Mouse (Mus musculus) cortical plate, adult 2 months (tissue): ENCODE measurements at regions not wholly inside any gene's neighbourhood (a gene's known extent, or its start where the extent isn't known, plus 50 kb on each side); places are given as distances from the start of the nearest gene placed in this dataset.
"Not testable (repeated sequence)": the region's sequence is repeated elsewhere in the genome, so short reads cannot be mapped to it uniquely, and the experiment has no call there.

ENCODE experiments used
- H3K27ac ChIP-seq: fragments of 200-500 bp; 2 replicates; pipeline ENCODE4 v1.5.1; 2012; ENCODE audit warnings: low read length, control low read depth, inconsistent platforms; ENCODE audit not compliant: insufficient read depth
- H3K4me1 ChIP-seq: fragments of 200-500 bp; 2 replicates; pipeline ENCODE4 v1.6.1; 2011; ENCODE audit warnings: low read length; ENCODE audit not compliant: control insufficient read depth, insufficient read depth
- H3K4me3 ChIP-seq: fragments of 200-500 bp; 2 replicates; pipeline ENCODE4 v1.5.1; 2011; ENCODE audit warnings: mild to moderate bottlenecking, low read length, control low read depth; ENCODE audit not compliant: insufficient read depth
- CTCF ChIP-seq: fragments of 200-500 bp; IDR thresholded peaks from 2 replicates; pipeline ENCODE4 v1.5.1; 2011; ENCODE audit warnings: mild to moderate bottlenecking, control low read depth, low read length; ENCODE audit not compliant: insufficient read depth; ENCODE audit errors: extremely low read depth
- POLR2A ChIP-seq: fragments of 200-500 bp; IDR thresholded peaks from 2 replicates; pipeline ENCODE4 v1.6.1; 2011; ENCODE audit warnings: mild to moderate bottlenecking, low read length, control low read depth; ENCODE audit not compliant: insufficient read depth; ENCODE audit errors: extremely low read depth

DNA sequence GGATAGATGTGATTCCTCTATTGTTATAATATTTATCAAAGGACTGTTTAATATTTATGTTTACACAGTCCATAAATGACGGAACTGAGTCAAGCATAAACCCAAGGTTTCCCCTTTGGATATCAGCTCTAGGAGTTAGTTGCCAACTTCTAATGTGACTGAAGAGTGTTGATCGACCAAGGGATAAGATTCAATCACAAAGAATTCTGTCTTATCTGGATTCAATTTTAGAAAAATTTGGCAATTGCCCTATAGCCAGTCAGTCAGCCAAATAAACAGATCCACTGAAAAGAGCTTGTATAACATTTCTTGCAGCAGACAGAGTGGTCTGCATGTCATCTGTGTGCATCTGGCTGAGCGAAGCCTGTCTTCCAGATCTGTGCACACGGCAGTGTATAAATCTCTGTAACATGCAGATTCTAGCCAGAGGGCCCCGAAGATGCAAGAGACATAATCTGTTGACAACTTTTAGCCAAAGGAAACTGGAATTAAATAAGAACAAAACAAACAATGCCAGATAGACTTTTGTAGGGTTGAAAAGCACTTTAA is 387.6 kb upstream of the 1700008P02Rik start:
- Histone ChIP-seq H3K4me1 (no peaks in the 10 kb centered on the region), H3K4me3 (no peak overlapping the region), H3K27ac (no peak overlapping the region)
- TF ChIP-seq CTCF, result no peak
- no peak for TF ChIP-seq POLR2A

DNA sequence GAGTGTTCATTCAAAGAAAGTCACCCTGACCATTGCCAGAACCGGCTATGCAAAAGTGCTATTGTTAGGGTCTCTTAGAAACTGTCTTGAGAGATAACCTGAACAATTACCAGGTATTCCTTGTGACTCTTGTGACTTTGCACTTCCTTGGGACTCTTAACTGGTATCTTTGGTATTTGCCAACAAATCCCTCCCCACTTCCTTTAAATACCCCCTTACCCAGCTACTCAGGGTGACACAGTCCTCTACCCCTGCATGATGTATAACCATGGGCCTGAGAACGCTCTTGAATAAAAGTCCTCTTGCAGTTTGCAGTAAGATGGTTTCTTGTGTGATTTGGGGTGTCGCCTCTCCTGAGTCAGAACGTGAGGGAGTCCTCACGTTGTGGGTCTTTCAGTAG is 371.5 kb upstream of the 1700008P02Rik start:
- not testable (repeated sequence) for H3K4me3 ChIP-seq, H3K4me1 ChIP-seq, H3K27ac ChIP-seq

DNA sequence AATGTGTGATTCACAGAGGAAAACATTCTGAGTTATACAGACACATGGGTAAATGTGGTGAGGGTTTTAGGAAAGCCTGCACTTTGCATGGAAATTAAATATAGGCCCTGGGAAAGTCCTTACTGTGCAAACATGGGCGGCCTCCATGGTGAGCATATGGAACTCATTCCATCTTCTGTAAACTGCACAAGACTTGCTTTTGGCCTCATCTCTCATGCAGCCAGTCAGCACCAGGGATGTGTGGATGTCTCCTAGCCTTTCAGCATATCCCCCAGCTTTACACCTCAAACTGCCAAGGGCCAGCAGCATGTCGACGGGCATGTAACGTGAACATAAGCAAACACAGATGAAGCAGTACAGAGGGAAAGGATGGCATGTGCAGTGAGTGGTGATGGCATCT is 364.7 kb upstream of the 1700008P02Rik start:
- TF ChIP-seq POLR2A (no peak), CTCF (no peak)
- no peak overlapping the region for H3K27ac ChIP-seq
- no peaks in the 10 kb centered on the region for H3K4me1 ChIP-seq
- no peak overlapping the region for H3K4me3 ChIP-seq

DNA sequence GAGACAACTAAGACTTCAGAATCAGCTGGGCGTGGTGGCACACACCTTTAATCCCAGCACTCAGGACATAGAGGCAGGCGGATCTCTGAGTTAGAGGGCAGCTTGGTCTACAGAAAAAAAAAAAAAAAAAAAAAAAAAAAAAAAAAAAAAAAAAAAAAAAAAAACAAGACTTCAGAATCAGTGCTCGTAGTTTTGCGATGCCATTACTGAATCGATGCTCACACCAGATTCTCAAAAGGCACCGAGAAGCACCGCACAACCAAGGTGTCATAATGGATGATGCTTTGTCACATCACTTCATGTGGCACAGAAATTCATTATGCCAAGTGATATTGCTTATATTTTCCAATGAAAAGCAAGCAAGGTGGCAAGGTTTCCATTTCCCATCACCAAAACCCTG is 337.4 kb upstream of the 1700008P02Rik start:
- Histone ChIP-seq H3K4me3 (no peak overlapping the region), H3K27ac (no peak overlapping the region), H3K4me1 (no peaks in the 10 kb centered on the region)
- TF ChIP-seq POLR2A (no peak), CTCF (no peak)

DNA sequence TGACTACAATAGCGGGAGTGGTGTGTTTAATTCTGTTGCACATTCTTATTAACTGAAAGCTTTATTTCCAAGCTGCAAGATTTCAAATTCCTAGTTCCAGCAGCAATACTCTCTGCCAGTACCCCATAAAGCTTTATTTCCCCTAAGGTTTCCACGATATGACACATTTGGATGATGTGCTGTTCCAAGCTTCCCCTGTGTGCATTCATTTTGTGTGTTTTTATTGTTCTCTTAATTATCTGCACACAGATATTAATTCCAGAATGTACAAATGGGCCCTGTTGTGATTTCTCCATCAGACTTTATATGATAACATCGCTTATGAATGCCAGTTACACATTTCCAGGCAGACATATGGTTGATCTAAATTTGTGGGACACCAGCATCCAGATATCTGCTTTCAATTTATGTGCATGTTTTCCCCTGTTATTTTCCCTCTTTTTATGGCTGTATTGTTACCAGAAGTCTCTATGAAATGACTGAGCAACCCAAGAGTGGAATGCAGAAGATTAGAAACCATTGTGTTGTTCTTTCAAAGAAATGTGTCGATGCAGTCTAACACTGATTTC is 312.4 kb upstream of the 1700008P02Rik start:
- H3K27ac ChIP-seq, result no peak overlapping the region
- TF ChIP-seq CTCF (no peak), POLR2A (no peak)
- no peaks in the 10 kb centered on the region for H3K4me1 ChIP-seq
- no peak overlapping the region for H3K4me3 ChIP-seq

DNA sequence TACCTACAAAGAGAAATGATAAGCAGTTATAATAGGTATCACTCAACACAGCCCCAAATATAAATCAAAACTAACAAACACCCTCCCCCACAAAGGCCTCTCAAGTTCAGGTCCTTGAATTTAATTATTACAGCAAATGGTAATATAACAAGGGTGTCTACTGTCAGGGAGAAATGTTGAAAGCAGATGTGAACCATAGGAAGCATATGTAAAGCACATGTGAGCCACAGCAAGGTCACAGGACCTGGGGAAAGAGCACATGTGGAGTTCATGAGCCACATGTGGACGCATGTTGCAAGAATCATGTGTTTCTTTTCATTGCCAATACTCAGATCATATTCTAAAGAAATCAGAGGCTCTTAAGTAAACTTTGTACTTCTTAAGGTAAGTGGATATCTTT is 306.5 kb upstream of the 1700008P02Rik start:
- H3K4me3 ChIP-seq, result no peak overlapping the region
- no peak overlapping the region for H3K27ac ChIP-seq
- no peak for TF ChIP-seq POLR2A
- TF ChIP-seq CTCF, result no peak
- no peaks in the 10 kb centered on the region for H3K4me1 ChIP-seq

DNA sequence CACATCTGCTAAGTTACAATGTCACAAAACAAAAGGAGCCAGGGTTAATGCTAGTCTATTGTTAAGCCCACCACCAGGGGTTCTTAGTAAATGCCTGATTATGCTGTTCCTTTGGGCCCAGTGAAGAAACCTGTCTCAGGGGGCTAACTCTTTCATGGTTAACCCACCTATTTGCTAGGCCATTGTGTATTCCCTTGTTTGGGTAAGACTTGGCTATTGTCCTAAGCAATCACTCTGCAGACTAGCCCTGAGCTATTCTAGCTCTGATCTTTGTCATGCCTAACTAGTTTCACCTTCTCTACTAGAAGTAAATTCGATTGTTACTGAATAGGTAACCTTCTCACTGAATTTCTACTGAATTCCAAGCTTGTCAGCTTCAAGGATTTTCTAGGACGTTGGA is 302.4 kb upstream of the 1700008P02Rik start:
- not testable (repeated sequence) for H3K4me1 ChIP-seq, H3K27ac ChIP-seq, H3K4me3 ChIP-seq

DNA sequence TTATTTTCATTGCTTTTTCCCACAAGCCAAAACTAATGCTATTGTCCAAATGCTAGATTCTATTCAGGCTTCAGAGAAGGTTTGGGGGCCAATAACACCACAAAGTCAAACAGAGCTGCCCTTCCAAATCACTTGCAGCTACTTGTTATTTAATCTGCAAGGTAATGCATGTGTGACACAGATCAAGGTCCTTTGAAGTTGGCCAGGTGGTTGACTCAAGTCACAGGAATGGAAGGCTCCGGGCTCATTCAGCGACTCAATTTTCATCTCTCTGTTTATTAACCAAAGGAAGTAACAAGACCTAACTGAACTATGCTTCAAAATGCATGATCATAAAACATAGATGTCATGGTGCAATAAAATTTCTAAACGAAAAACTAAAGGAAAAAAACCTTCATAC is 300.0 kb upstream of the 1700008P02Rik start:
- TF ChIP-seq POLR2A (no peak), CTCF (no peak)

DNA sequence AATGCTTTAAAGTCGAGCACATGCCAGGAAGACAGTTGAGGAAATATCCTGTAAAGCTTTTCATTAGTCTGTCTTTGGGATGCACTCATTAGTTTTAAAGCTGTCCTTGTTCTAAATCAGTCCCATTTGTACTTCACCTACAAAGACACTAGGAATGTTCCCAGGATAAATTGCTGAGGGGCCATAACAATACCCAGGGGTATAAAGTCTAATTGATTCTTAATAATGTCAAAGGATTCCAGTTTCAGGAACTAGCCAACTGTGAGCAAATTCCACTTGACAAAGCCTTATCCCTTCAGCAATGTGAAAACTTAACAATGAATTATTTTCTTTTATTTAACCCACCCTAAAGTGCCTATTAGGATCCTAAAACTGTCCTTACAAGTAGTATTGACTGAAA is 267.7 kb upstream of the 1700008P02Rik start:
- Histone ChIP-seq H3K4me1 (no peaks in the 10 kb centered on the region), H3K4me3 (no peak overlapping the region), H3K27ac (no peak overlapping the region)
- TF ChIP-seq POLR2A (no peak), CTCF (no peak)

More for the DNA sequence above, 300.0 kb upstream of the 1700008P02Rik start:
- no peaks in the 10 kb centered on the region for H3K4me1 ChIP-seq
- no peak overlapping the region for H3K4me3 ChIP-seq
- H3K27ac ChIP-seq, result no peak overlapping the region

DNA sequence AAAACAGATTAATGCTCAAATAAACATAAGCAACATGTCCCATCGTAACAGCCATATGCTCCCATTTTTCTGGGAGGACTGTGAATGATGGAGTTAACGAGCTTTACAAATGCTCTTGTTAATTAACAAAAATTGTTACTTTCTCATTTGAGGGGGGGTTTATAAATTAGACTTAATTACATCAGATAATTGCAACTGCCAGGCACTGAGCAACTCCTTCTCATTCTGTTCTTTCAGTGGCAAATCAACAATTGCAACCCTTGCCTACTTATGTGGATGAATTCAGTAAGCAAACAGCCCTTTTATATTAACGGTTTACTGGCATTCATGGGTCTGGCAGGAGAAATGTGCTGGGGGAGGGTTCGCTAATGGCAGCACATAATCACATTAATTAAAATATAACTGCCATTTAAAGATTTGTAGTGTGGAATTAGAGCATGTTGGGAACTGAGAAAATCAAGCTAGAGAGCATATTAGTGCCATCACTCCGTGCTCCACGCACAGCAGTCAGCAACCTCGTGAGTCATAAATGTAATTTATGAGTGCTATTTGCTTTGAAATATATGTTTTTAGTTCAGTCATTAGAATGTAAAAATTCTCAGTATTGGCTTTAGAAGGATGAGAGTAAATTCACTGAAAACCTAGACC is 266.9 kb upstream of the 1700008P02Rik start:
- TF ChIP-seq POLR2A, result no peak
- no peak for TF ChIP-seq CTCF
- Histone ChIP-seq H3K4me3 (no peak overlapping the region), H3K4me1 (no peaks in the 10 kb centered on the region), H3K27ac (no peak overlapping the region)

DNA sequence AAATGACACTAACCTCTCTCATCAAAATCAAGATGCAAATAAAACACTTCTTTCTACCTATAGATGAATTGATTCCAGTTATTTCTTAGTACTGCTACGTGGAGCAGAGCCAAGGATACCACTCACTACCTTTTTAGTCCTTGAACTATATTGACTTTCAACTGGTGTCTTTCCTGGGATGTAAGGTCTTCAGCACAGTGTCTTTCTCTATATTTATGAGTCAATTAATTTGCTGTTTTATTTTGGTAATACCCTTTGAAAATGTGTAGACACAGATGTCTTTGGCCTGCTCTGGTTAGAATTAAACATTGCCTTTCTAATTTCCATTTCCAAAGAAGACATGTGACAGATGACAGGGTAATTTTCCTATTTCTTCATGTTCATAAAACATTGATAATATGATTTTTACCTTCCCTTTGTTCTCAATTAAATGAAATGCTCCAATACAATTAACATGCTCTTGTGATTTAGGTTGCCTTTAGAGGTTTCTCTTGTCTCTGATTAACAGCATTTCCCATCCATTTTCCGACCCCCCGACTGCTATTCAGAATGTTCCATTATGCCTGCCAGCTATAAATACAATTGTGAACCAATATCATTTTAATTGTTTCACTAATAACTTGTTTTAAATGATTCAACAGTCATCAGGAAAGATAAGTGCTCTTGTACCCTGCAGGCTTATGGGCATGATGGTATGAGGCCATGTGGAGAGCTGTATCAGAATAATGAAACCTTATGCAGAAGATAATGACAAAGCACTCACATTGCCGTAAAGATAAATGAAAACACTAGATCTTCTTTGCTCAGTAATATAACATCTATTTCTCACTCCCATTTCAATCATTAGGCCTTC is 266.2 kb upstream of the 1700008P02Rik start:
- H3K4me1 ChIP-seq, result no peaks in the 10 kb centered on the region
- no peak overlapping the region for H3K4me3 ChIP-seq
- TF ChIP-seq CTCF (no peak), POLR2A (no peak)
- H3K27ac ChIP-seq, result no peak overlapping the region
